Mouse (Mus musculus) kidney, embryonic 14.5 days (tissue): Measurements from ENCODE around the gene Ccp110. TPM values are rescaled to one million over a fixed set of nuclear protein-coding genes. Genes with fewer than 3 reads are reported as not detected.

Experiments used
- ATAC-seq: fragments of 200-750 bp; cut with Nextera tagmentation; 2 replicates; pipeline ENCODE4 v1.8.0; 2017; ENCODE audit warnings: moderate number of reproducible peaks, mild to moderate bottlenecking, moderate TSS enrichment, moderate library complexity; ENCODE audit not compliant: low FRiP score, low TSS enrichment
- H3K27ac ChIP-seq: fragments of 300-500 bp; sonication (generic); 2 replicates; pipeline ENCODE4 v1.5.1; 2014; ENCODE audit warnings: low read depth, mild to moderate bottlenecking, low read length, moderate library complexity, mixed read lengths
- H3K27me3 ChIP-seq: fragments of 300-500 bp; sonication (generic); 2 replicates; pipeline ENCODE4 v1.6.1; 2014; ENCODE audit warnings: mild to moderate bottlenecking, low read length; ENCODE audit not compliant: control insufficient read depth, insufficient read depth
- H3K36me3 ChIP-seq: fragments of 300-500 bp; sonication (generic); 2 replicates; pipeline ENCODE4 v1.6.1; 2014; ENCODE audit warnings: low read length, mixed read lengths; ENCODE audit not compliant: control insufficient read depth, insufficient read depth
- H3K4me1 ChIP-seq: fragments of 300-500 bp; sonication (generic); 2 replicates; pipeline ENCODE4 v1.6.1; 2014; ENCODE audit warnings: low read length, mixed read lengths; ENCODE audit not compliant: control insufficient read depth, insufficient read depth
- H3K4me2 ChIP-seq: fragments of 300-500 bp; sonication (generic); replicated peaks from 2 replicates; pipeline ENCODE4 v1.6.1; 2014; ENCODE audit warnings: low read depth, mild to moderate bottlenecking, low read length
- H3K4me3 ChIP-seq: fragments of 300-500 bp; sonication (generic); 2 replicates; pipeline ENCODE4 v1.5.1; 2014; ENCODE audit warnings: mild to moderate bottlenecking, low read length
- H3K9ac ChIP-seq: fragments of 300-500 bp; sonication (generic); 2 replicates; pipeline ENCODE4 v1.6.1; 2014; ENCODE audit warnings: low read depth, mild to moderate bottlenecking, low read length, moderate library complexity
- H3K9me3 ChIP-seq: fragments of 300-500 bp; sonication (generic); 2 replicates; pipeline ENCODE4 v1.6.1; 2016; ENCODE audit warnings: low read length; ENCODE audit not compliant: control insufficient read depth
- WGBS: fragments of 180-500 bp; shearing (Covaris S2); extraction: QIAGEN DNeasy Blood & Tissue Kit; methylation state at CpG from one replicate; pipeline ENCODE4 v1.1.7; 2014; 5-methylcytosine and 5-hydroxymethylcytosine counted together
- polyA plus RNA-seq: library from polyadenylated mRNA; unstranded; fragments of >200 nt; fragmentation: Nextera tagmentation; extraction: Ambion mirVana; gene quantifications from 2 replicates; pipeline ENCODE4 v1.2.1, GENCODE M21; 2014

Ccp110 gene
- polyA plus RNA-seq: 9.4 and 13.5 TPM in 2 replicates

GRCm38 (mm10) chr7:118712228-118713173 is at the start of gene Ccp110:
Ccp110 (plus strand) TSS chr7:118712552.
- H3K4me2 ChIP-seq: peak within 1 kb of the TSS; percentile 71
- ATAC-seq: peak; percentile 98
- H3K9ac ChIP-seq: peak within 1 kb of the TSS; percentile 66
- no peaks in the 10 kb centered on the region for H3K27me3 ChIP-seq
- no peaks in the 10 kb centered on the region; the same call in 1 of the 2 replicates for H3K36me3 ChIP-seq
- H3K9me3 ChIP-seq: no peaks in the 10 kb centered on the region
- H3K27ac ChIP-seq: no peak within 1 kb of the TSS
- under 1% methylated on average over 42 of the region's 48 CpGs for WGBS
- H3K4me3 ChIP-seq: peak within 1 kb of the TSS; percentile 87
- H3K4me1 ChIP-seq: peaks cover 8% of the 10 kb centered on the region

DNA sequence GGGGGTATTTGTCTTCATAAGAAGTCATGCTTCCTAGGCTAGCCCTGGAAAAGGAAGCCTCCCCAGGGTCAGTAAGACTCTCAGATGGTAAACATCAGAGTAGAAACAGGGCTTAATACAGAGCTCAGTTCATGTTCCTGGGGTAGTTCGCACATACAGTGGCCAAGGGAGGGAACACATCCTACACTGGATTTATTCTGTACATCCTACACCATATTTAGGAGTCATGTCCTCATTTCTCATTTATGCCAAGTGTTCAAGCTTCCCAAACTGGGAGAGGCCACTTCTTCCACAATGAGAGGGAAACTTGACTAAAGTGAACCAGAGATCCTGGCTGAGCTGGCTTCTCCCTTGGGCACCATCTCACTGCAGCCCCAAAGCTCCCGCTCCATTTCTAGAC is 44.6 kb upstream of the Ccp110 start:
- ATAC-seq: no peak
- WGBS: 86% methylated on average over 2 of the region's 2 CpGs
- H3K4me1 ChIP-seq: no peaks in the 10 kb centered on the region

GRCm38 (mm10) chr7:118670142-118670541 is 42.2 kb upstream of the Ccp110 start:
- Histone ChIP-seq H3K27me3 (no peaks in the 10 kb centered on the region), H3K4me3 (no peak overlapping the region), H3K4me1 (no peaks in the 10 kb centered on the region), H3K27ac (no peak overlapping the region), H3K36me3 (no peaks in the 10 kb centered on the region), H3K9me3 (no peaks in the 10 kb centered on the region), H3K4me2 (no peak overlapping the region), H3K9ac (no peak overlapping the region)
- WGBS: 62% methylated on average over 4 of the region's 4 CpGs
- no peak for ATAC-seq

More for the DNA sequence above, 44.6 kb upstream of the Ccp110 start:
- Histone ChIP-seq H3K9me3 (peaks cover 5% of the 10 kb centered on the region), H3K4me2 (no peak overlapping the region), H3K27ac (no peak overlapping the region), H3K9ac (no peak overlapping the region), H3K36me3 (no peaks in the 10 kb centered on the region), H3K27me3 (no peaks in the 10 kb centered on the region), H3K4me3 (no peak overlapping the region)

DNA sequence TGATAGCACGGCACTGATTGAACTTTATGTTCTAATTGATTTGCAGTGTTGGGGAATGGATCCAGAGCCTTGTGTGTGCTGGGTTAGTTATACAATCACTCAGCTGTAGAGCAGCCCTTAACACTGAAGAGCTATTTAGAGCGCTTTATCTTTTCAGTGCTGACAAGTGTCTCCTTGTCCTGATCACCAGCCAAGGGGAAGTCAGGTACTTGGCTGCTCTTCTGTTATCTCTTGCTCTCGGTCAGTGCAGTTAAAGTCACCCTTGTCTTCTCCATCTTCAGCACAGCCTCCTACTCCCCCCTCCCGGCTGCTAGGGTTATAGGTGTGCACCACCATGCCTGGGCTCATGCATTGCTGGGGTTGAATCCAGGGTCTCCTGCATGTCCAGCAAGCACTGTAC is 35.5 kb upstream of the Ccp110 start:
- Histone ChIP-seq H3K9ac (no peak overlapping the region), H3K9me3 (no peaks in the 10 kb centered on the region), H3K4me1 (no peaks in the 10 kb centered on the region), H3K4me2 (no peak overlapping the region), H3K27ac (no peak overlapping the region), H3K36me3 (no peaks in the 10 kb centered on the region), H3K27me3 (no peaks in the 10 kb centered on the region), H3K4me3 (no peak overlapping the region)
- ATAC-seq: no peak
- WGBS: 93% methylated on average over 4 of the region's 4 CpGs

DNA sequence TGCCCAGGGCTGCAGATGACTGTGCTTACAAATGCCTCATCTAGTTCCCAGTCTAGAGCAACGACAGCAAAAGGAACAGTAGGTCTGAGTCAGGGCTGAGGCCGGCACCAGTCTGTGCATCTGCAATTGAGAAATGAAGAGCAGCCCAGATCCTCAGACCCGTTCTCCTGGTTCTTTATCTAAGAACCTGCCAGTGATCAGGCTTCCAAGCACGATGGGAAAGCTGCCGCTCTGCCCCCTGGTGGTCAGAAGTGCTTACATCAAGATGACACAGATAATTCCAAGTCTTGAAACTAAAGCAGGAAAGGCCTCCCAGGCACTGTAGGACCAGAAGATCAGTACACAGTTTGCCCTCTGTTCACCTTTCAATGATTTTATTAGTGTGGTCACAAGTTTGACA is 24.2 kb upstream of the Ccp110 start:
- no peaks in the 10 kb centered on the region for H3K9me3 ChIP-seq
- ATAC-seq: peak; percentile 71; the same call in 1 of the 2 replicates

DNA sequence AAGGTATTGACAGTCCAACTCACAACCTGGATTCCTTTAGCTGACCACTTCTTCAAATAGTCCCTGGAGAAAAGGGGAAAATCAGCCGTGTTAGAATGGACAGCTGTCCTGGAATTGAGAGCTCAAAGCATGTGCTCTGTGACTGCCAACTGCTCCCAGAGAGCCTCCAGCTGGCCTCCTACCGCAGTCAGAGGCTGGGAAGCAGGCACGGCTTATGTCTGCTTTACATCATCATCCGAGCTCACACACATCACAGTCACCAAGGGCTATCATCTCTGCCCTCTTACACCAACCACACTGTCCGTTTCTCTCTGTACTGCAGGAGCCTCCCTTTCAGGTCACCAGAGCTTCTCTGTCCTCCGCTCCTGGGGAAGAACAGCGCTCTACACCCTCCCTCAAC is 23.3 kb upstream of the Ccp110 start:
- no peak overlapping the region for H3K4me2 ChIP-seq
- no peak for ATAC-seq
- peaks cover 62% of the 10 kb centered on the region for H3K36me3 ChIP-seq
- no peak overlapping the region for H3K9ac ChIP-seq
- no peak overlapping the region for H3K4me3 ChIP-seq
- no peaks in the 10 kb centered on the region for H3K9me3 ChIP-seq
- no peak overlapping the region for H3K27ac ChIP-seq
- H3K4me1 ChIP-seq: no peaks in the 10 kb centered on the region
- 91% methylated on average over 7 of the region's 7 CpGs for WGBS
- no peaks in the 10 kb centered on the region for H3K27me3 ChIP-seq

More for the DNA sequence above, 24.2 kb upstream of the Ccp110 start:
- WGBS: 30% methylated on average over 5 of the region's 5 CpGs
- Histone ChIP-seq H3K9ac (no peak overlapping the region), H3K36me3 (peaks cover 55% of the 10 kb centered on the region), H3K4me2 (no peak overlapping the region), H3K4me3 (no peak overlapping the region), H3K27me3 (no peaks in the 10 kb centered on the region), H3K27ac (no peak overlapping the region), H3K4me1 (no peaks in the 10 kb centered on the region)

DNA sequence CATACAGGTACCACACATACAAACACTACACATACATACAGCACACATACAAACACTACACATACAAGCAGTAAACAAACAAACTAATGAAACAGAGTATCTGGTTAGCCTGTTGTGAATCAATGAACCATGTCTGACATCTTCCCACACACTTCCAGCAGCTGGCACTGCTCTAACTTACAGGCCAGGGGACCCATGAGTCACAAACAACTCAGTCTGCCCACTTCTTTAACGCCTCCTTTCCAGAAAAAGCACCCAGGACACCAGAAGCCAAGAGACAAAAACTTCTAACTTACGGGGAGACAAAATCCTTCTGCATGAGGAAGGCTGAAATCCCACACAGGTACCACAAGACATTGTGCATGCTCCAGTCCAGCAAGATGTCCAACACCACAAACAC is 21.1 kb upstream of the Ccp110 start:
- H3K4me2 ChIP-seq: no peak overlapping the region
- no peak overlapping the region for H3K9ac ChIP-seq
- no peaks in the 10 kb centered on the region for H3K4me1 ChIP-seq
- no peaks in the 10 kb centered on the region for H3K27me3 ChIP-seq
- H3K9me3 ChIP-seq: no peaks in the 10 kb centered on the region
- peaks cover 82% of the 10 kb centered on the region for H3K36me3 ChIP-seq
- 81% methylated on average over 2 of the region's 2 CpGs for WGBS
- H3K4me3 ChIP-seq: no peak overlapping the region
- H3K27ac ChIP-seq: no peak overlapping the region
- no peak for ATAC-seq

GRCm38 (mm10) chr7:118696146-118696545 is 16.2 kb upstream of the Ccp110 start:
- Histone ChIP-seq H3K36me3 (peaks cover 66% of the 10 kb centered on the region), H3K27me3 (no peaks in the 10 kb centered on the region), H3K9me3 (no peaks in the 10 kb centered on the region), H3K9ac (no peak overlapping the region), H3K27ac (no peak overlapping the region), H3K4me1 (no peaks in the 10 kb centered on the region), H3K4me2 (no peak overlapping the region), H3K4me3 (no peak overlapping the region)
- no peak for ATAC-seq
- WGBS: 96% methylated on average over 6 of the region's 6 CpGs

- H3K36me3 ChIP-seq: peaks cover 56% of the 10 kb centered on the region
- 84% methylated on average over 4 of the region's 4 CpGs for WGBS
- ATAC-seq: no peak
Measured at GRCm38 (mm10) chr7:118697168-118697567, 15.2 kb upstream of the Ccp110 start.

More at GRCm38 (mm10) chr7:118697168-118697567, 15.2 kb upstream of the Ccp110 start:
- no peak overlapping the region for H3K9ac ChIP-seq
- no peak overlapping the region for H3K4me2 ChIP-seq
- no peak overlapping the region for H3K27ac ChIP-seq
- H3K27me3 ChIP-seq: no peaks in the 10 kb centered on the region
- no peaks in the 10 kb centered on the region for H3K9me3 ChIP-seq
- no peak overlapping the region for H3K4me3 ChIP-seq
- no peaks in the 10 kb centered on the region for H3K4me1 ChIP-seq
